Mouse (Mus musculus) kidney, embryonic 15.5 days (tissue): ENCODE measurements around the gene Vmn1r193. TPM values are rescaled to one million over a fixed set of nuclear protein-coding genes. Genes with fewer than 3 reads are reported as not detected.
"Not testable (repeated sequence)": the region's sequence is repeated elsewhere in the genome, so short reads cannot be mapped to it uniquely, and the experiment has no call there.

Experiments used
- ATAC-seq: fragments of 200-750 bp; cut with Nextera tagmentation; replicated peaks from 2 replicates; pipeline ENCODE4 v1.8.0; 2017; ENCODE audit warnings: moderate TSS enrichment; ENCODE audit not compliant: low FRiP score
- H3K27ac ChIP-seq: fragments of 300-500 bp; sonication (generic); 2 replicates; pipeline ENCODE4 v1.5.1; 2015; ENCODE audit warnings: mild to moderate bottlenecking, inconsistent platforms
- H3K27me3 ChIP-seq: fragments of 300-500 bp; sonication (generic); 2 replicates; pipeline ENCODE4 v1.6.1; 2015; ENCODE audit warnings: inconsistent platforms
- H3K36me3 ChIP-seq: fragments of 300-500 bp; sonication (generic); 2 replicates; pipeline ENCODE4 v1.6.1; 2015; ENCODE audit warnings: inconsistent platforms
- H3K4me1 ChIP-seq: fragments of 300-500 bp; sonication (generic); 2 replicates; pipeline ENCODE4 v1.6.1; 2015; ENCODE audit warnings: inconsistent platforms
- H3K4me2 ChIP-seq: fragments of 300-500 bp; sonication (generic); 2 replicates; pipeline ENCODE4 v1.6.1; 2015; ENCODE audit warnings: moderate library complexity, mild to moderate bottlenecking, inconsistent platforms
- H3K4me3 ChIP-seq: fragments of 300-500 bp; sonication (generic); replicated peaks from 2 replicates; pipeline ENCODE4 v1.5.1; 2015; ENCODE audit warnings: mild to moderate bottlenecking, inconsistent platforms
- H3K9ac ChIP-seq: fragments of 300-500 bp; sonication (generic); 2 replicates; pipeline ENCODE4 v1.6.1; 2015; ENCODE audit warnings: mild to moderate bottlenecking, inconsistent platforms
- H3K9me3 ChIP-seq: fragments of 300-500 bp; sonication (generic); replicated peaks from 2 replicates; pipeline ENCODE4 v1.6.1; 2016; ENCODE audit warnings: inconsistent platforms
- WGBS: fragments of 180-500 bp; shearing (Covaris S2); methylation state at CpG from one replicate; pipeline ENCODE4 v1.1.7; 2015; ENCODE audit warnings: mixed read lengths; 5-methylcytosine and 5-hydroxymethylcytosine counted together
- microRNA-seq: library from miRNA; unstranded; fragments of <30 nt; microRNA quantifications from one replicate; pipeline ENCODE4, GENCODE M21; 2016
- polyA plus RNA-seq: library from polyadenylated mRNA; unstranded; fragments of >200 nt; fragmentation: Nextera tagmentation; extraction: Ambion mirVana; gene quantifications from 2 replicates; pipeline ENCODE4 v1.2.1, GENCODE M21; 2015

The Vmn1r193 gene
- polyA plus RNA-seq, result not detected in 2 replicates

GRCm38 (mm10) chr13:22223060-22223459, at the start of gene Vmn1r193:
Gene Vmn1r193, minus strand, starts transcription at chr13:22223160.
- H3K4me3 ChIP-seq, H3K9ac ChIP-seq, H3K27ac ChIP-seq, H3K36me3 ChIP-seq, H3K4me1 ChIP-seq, H3K4me2 ChIP-seq, H3K9me3 ChIP-seq, H3K27me3 ChIP-seq, ATAC-seq: not testable (repeated sequence)
- 81% methylated on average over 1 of the region's 1 CpGs for WGBS

GRCm38 (mm10) chr13:22271721-22272120, 48.8 kb upstream of the Vmn1r193 start:
- WGBS, result 41% methylated on average over 2 of the region's 2 CpGs
- Histone ChIP-seq H3K27me3 (no peaks in the 10 kb centered on the region), H3K4me2 (no peak overlapping the region)

GRCm38 (mm10) chr13:22270222-22270621, 47.3 kb upstream of the Vmn1r193 start, which contains the start of gene Vmn1r195:
Gene Vmn1r195, plus strand, starts transcription at chr13:22270522.
- not testable (repeated sequence) for H3K4me3 ChIP-seq, H3K36me3 ChIP-seq, H3K27me3 ChIP-seq, H3K4me2 ChIP-seq, H3K9me3 ChIP-seq, H3K4me1 ChIP-seq, H3K27ac ChIP-seq, ATAC-seq, H3K9ac ChIP-seq
- WGBS, result 90% methylated on average over 1 of the region's 1 CpGs

More at GRCm38 (mm10) chr13:22271721-22272120, 48.8 kb upstream of the Vmn1r193 start:
- Histone ChIP-seq H3K9ac (no peak overlapping the region), H3K27ac (no peak overlapping the region), H3K4me1 (no peaks in the 10 kb centered on the region), H3K9me3 (no peaks in the 10 kb centered on the region), H3K4me3 (no peak overlapping the region), H3K36me3 (no peaks in the 10 kb centered on the region)
- ATAC-seq, result no peak

GRCm38 (mm10) chr13:22243915-22244314, 21.0 kb upstream of the Vmn1r193 start, which contains the start of gene Vmn1r194:
Gene Vmn1r194, plus strand, starts transcription at chr13:22244215.
- Histone ChIP-seq H3K9ac (no peak within 1 kb of the TSS), H3K9me3 (no peaks in the 10 kb centered on the region), H3K36me3 (no peaks in the 10 kb centered on the region), H3K4me1 (no peaks in the 10 kb centered on the region), H3K27me3 (no peaks in the 10 kb centered on the region), H3K4me2 (no peak within 1 kb of the TSS), H3K27ac (no peak within 1 kb of the TSS), H3K4me3 (no peak within 1 kb of the TSS)
- 62% methylated on average over 1 of the region's 1 CpGs for WGBS
- no peak for ATAC-seq

- not testable (repeated sequence) for H3K4me1 ChIP-seq, H3K36me3 ChIP-seq, H3K9ac ChIP-seq, H3K4me3 ChIP-seq, ATAC-seq, H3K4me2 ChIP-seq, H3K27ac ChIP-seq, H3K9me3 ChIP-seq, H3K27me3 ChIP-seq
- 76% methylated on average over 3 of the region's 3 CpGs for WGBS
Measured at GRCm38 (mm10) chr13:22192756-22193155, 30.2 kb downstream of the Vmn1r193 start.

- ATAC-seq, result no peak
- Histone ChIP-seq H3K27ac (no peak within 1 kb of the TSS), H3K36me3 (no peaks in the 10 kb centered on the region), H3K4me2 (no peak within 1 kb of the TSS), H3K4me3 (no peak within 1 kb of the TSS), H3K9ac (no peak within 1 kb of the TSS), H3K9me3 (no peaks in the 10 kb centered on the region), H3K4me1 (no peaks in the 10 kb centered on the region), H3K27me3 (no peaks in the 10 kb centered on the region)
Measured at GRCm38 (mm10) chr13:22191041-22191440, 31.9 kb downstream of the Vmn1r193 start, which contains the start of gene Vmn1r192. Gene Vmn1r192, minus strand, starts transcription at chr13:22191141.

- 77% methylated on average over 2 of the region's 2 CpGs for WGBS
- Histone ChIP-seq H3K4me2 (no peak overlapping the region), H3K9ac (no peak overlapping the region), H3K27me3 (no peaks in the 10 kb centered on the region), H3K4me3 (no peak overlapping the region), H3K36me3 (no peaks in the 10 kb centered on the region), H3K4me1 (no peaks in the 10 kb centered on the region), H3K27ac (no peak overlapping the region), H3K9me3 (no peaks in the 10 kb centered on the region)
- no peak for ATAC-seq
Measured at GRCm38 (mm10) chr13:22190385-22190784, 32.6 kb downstream of the Vmn1r193 start.

- H3K27me3 ChIP-seq, result no peaks in the 10 kb centered on the region
- H3K27ac ChIP-seq, result no peak overlapping the region
- 88% methylated on average over 2 of the region's 2 CpGs for WGBS
- H3K9ac ChIP-seq, result no peak overlapping the region
- ATAC-seq, result no peak
- no peaks in the 10 kb centered on the region for H3K36me3 ChIP-seq
- H3K4me1 ChIP-seq, result no peaks in the 10 kb centered on the region
- H3K4me3 ChIP-seq, result no peak overlapping the region
- no peak overlapping the region for H3K4me2 ChIP-seq
- no peaks in the 10 kb centered on the region for H3K9me3 ChIP-seq
Measured at GRCm38 (mm10) chr13:22189313-22189712, 33.6 kb downstream of the Vmn1r193 start.

- no peak within 1 kb of the TSS for H3K27ac ChIP-seq
- no peak for ATAC-seq
- H3K36me3 ChIP-seq, result no peaks in the 10 kb centered on the region
- WGBS, result 86% methylated on average over 1 of the region's 1 CpGs
- H3K9me3 ChIP-seq, result no peaks in the 10 kb centered on the region
- H3K4me3 ChIP-seq, result no peak within 1 kb of the TSS
- H3K27me3 ChIP-seq, result no peaks in the 10 kb centered on the region
- no peak within 1 kb of the TSS for H3K9ac ChIP-seq
- H3K4me2 ChIP-seq, result no peak within 1 kb of the TSS
- no peaks in the 10 kb centered on the region for H3K4me1 ChIP-seq
Measured at GRCm38 (mm10) chr13:22183869-22184268, 39.1 kb downstream of the Vmn1r193 start, which contains the start of gene Vmn1r191. Gene Vmn1r191, minus strand, starts transcription at chr13:22183969.

- peaks cover 10% of the 10 kb centered on the region; the same call in 1 of the 2 replicates for H3K9me3 ChIP-seq
- H3K4me3 ChIP-seq, result no peak overlapping the region
- 89% methylated on average over 15 of the region's 15 CpGs for WGBS
- H3K27ac ChIP-seq, result no peak overlapping the region
- no peak overlapping the region for H3K9ac ChIP-seq
- H3K4me2 ChIP-seq, result no peak overlapping the region
- H3K4me1 ChIP-seq, result no peaks in the 10 kb centered on the region
- no peaks in the 10 kb centered on the region for H3K27me3 ChIP-seq
- no peak for ATAC-seq
- no peaks in the 10 kb centered on the region for H3K36me3 ChIP-seq
Measured at GRCm38 (mm10) chr13:22168416-22168815, 54.5 kb downstream of the Vmn1r193 start.

Small RNA genes lying within 50 kb of the gene (microRNA-seq; reads per million reads assigned to microRNA genes)
- gene Gm23282, result not detected
- not detected for gene Gm25084

Other genes starting within 250 kb of the Vmn1r193 start
- 0.08 and 0.17 TPM in 2 replicates for gene Pom121l2, start 242.0 kb downstream of the Vmn1r193 start, polyA plus RNA-seq
- gene Prss16, start 213.4 kb downstream of the Vmn1r193 start, polyA plus RNA-seq, result 0.14 and 0.35 TPM in 2 replicates
- gene Hist1h2ah, start 187.6 kb downstream of the Vmn1r193 start, polyA plus RNA-seq, result 9.8 and 11.2 TPM in 2 replicates
- 8.8 and 12.6 TPM in 2 replicates for gene Hist1h2bk, start 187.3 kb downstream of the Vmn1r193 start, polyA plus RNA-seq
- gene Hist1h4i, start 181.8 kb downstream of the Vmn1r193 start, polyA plus RNA-seq, result 30.5 and 31.4 TPM in 2 replicates
- 59.1 and 68.1 TPM in 2 replicates for gene Hist1h2ag, start 180.2 kb downstream of the Vmn1r193 start, polyA plus RNA-seq
- gene Hist1h2bj, start 179.9 kb downstream of the Vmn1r193 start, polyA plus RNA-seq, result 16.8 and 19.2 TPM in 2 replicates
- not detected in 2 replicates for gene Vmn1r188, start 138.7 kb downstream of the Vmn1r193 start, polyA plus RNA-seq
- not detected in 2 replicates for gene Vmn1r189, start 117.3 kb downstream of the Vmn1r193 start, polyA plus RNA-seq
- not detected in 2 replicates for gene Vmn1r191, start 39.2 kb downstream of the Vmn1r193 start, polyA plus RNA-seq
- gene Vmn1r192, start 32.0 kb downstream of the Vmn1r193 start, polyA plus RNA-seq, result not detected in 2 replicates
- gene Vmn1r194, start 21.1 kb upstream of the Vmn1r193 start, polyA plus RNA-seq, result not detected in 2 replicates
- not detected in 2 replicates for gene Vmn1r195, start 47.4 kb upstream of the Vmn1r193 start, polyA plus RNA-seq
- not detected in 2 replicates for gene Vmn1r196, start 66.8 kb upstream of the Vmn1r193 start, polyA plus RNA-seq
- not detected in 2 replicates for gene Vmn1r197, start 101.4 kb upstream of the Vmn1r193 start, polyA plus RNA-seq
- gene Vmn1r198, start 127.2 kb upstream of the Vmn1r193 start, polyA plus RNA-seq, result not detected in 2 replicates
- gene Vmn1r199, start 156.7 kb upstream of the Vmn1r193 start, polyA plus RNA-seq, result not detected in 2 replicates
- not detected in 2 replicates for gene Vmn1r200, start 167.2 kb upstream of the Vmn1r193 start, polyA plus RNA-seq
- not detected in 2 replicates for gene Vmn1r201, start 248.8 kb upstream of the Vmn1r193 start, polyA plus RNA-seq